Mouse (Mus musculus) brain, embryonic 18.5 days (tissue): ENCODE measurements at regions not wholly inside any gene's neighbourhood (a gene's known extent, or its start where the extent isn't known, plus 50 kb on each side); places are given as distances from the start of the nearest gene placed in this dataset.
A peak's percentile ranks its signal among the peaks of the same experiment; 100 is the strongest.

Experiments used
- DNase-seq: peaks from one replicate; pipeline ENCODE4 v3.0.0-alpha.2; 2012; ENCODE audit warnings: low read depth, low spot score

GRCm38 (mm10) chr3:67661529-67661928 lies 79.0 kb downstream of the Mfsd1 start:
- DNase-seq, result no peak

GRCm38 (mm10) chr3:67709322-67709721 lies 126.8 kb downstream of the Mfsd1 start:
- DNase-seq, result no peak

GRCm38 (mm10) chr3:67711716-67712115 lies 129.2 kb downstream of the Mfsd1 start:
- DNase-seq, result no peak

- DNase-seq, result no peak
These were observed 149.4 kb downstream of the Mfsd1 start for GRCm38 (mm10) chr3:67731921-67732320.

- no peak for DNase-seq
These were observed 150.3 kb downstream of the Mfsd1 start for GRCm38 (mm10) chr3:67732858-67733257.

GRCm38 (mm10) chr3:67754256-67754655 lies 137.8 kb upstream of the Iqcj start:
- DNase-seq, result no peak

- no peak for DNase-seq
These were observed 123.4 kb upstream of the Iqcj start for GRCm38 (mm10) chr3:67768603-67769002.

GRCm38 (mm10) chr3:67773403-67773802 lies 118.6 kb upstream of the Iqcj start:
- DNase-seq, result peak; percentile 71

GRCm38 (mm10) chr3:67782177-67782576 lies 109.8 kb upstream of the Iqcj start:
- no peak for DNase-seq

- DNase-seq, result no peak
These were observed 85.0 kb upstream of the Iqcj start for GRCm38 (mm10) chr3:67806847-67807601.

GRCm38 (mm10) chr3:67828156-67828555 lies 63.9 kb upstream of the Iqcj start:
- DNase-seq, result no peak

GRCm38 (mm10) chr3:67833041-67833663 lies 58.9 kb upstream of the Iqcj start:
- DNase-seq, result no peak
